Mouse (Mus musculus): ENCODE data around the gene Rab3il1.

DNA sequence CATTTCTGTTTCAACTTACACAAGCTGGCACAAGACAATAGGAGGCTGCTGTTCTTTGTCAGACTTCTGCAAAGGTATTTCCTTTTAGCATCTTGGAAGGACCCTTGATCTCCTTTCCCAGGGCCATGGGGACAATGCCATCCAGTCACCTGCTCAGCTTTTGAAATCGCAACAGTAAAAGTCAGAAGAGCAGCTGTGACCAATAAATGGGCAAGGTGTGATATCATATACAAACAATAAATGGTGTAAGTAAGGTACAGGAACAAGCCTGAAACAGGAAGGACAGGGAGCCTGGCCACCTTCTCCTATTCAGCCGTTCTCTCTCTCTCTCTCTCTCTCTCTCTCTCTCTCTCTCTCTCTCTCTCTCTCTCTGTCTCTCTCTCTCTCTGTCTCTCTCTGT, 49.0 kb downstream of the Rab3il1 start:
- TF ChIP-seq EP300 (IDR thresholded peaks at IDR 0.05; ENCODE audit: low read depth) (no peak), CTCF (IDR thresholded peaks at IDR 0.05; ENCODE audit: low read depth) (no peak)

Measured in liver, postnatal 0 days (tissue).